Mouse (Mus musculus): ENCODE data around the gene Psmd6. TPM values are rescaled to one million over a fixed set of nuclear protein-coding genes. Genes with fewer than 3 reads are reported as not detected.

Gene Psmd6
- 283 and 288 TPM in 2 replicates for polyA plus RNA-seq (2016; fragmentation: Nextera tagmentation; extraction: Ambion mirVana)

GRCm38 (mm10) chr14:14120230-14121096, at the start of gene Psmd6:
Gene Psmd6, minus strand, starts transcription at chr14:14120984.
- Histone ChIP-seq H3K4me3 (peak within 1 kb of the TSS; percentile 95), H3K9ac (peak within 1 kb of the TSS; percentile 95), H3K27ac (peak within 1 kb of the TSS; percentile 50; the same call in 1 of the 2 replicates), H3K4me2 (replicated peaks) (peak within 1 kb of the TSS; percentile 76), H3K27me3 (replicated peaks) (no peaks in the 10 kb centered on the region), H3K4me1 (peaks cover 8% of the 10 kb centered on the region), H3K36me3 (peaks cover 27% of the 10 kb centered on the region), H3K9me3 (no peaks in the 10 kb centered on the region)
- peak; percentile 98 for ATAC-seq (ENCODE audit: low FRiP score, low read depth)
- WGBS: 1% methylated on average over 68 of the region's 68 CpGs

GRCm38 (mm10) chr14:14110710-14111109, 10.1 kb downstream of the Psmd6 start:
- Histone ChIP-seq H3K4me2 (replicated peaks) (no peak overlapping the region), H3K4me1 (no peaks in the 10 kb centered on the region), H3K27ac (no peak overlapping the region), H3K36me3 (peaks cover 54% of the 10 kb centered on the region), H3K9me3 (no peaks in the 10 kb centered on the region), H3K9ac (no peak overlapping the region), H3K4me3 (no peak overlapping the region), H3K27me3 (replicated peaks) (no peaks in the 10 kb centered on the region)
- WGBS: 85% methylated on average over 4 of the region's 4 CpGs
- ATAC-seq (ENCODE audit: low FRiP score, low read depth): no peak

- no peak overlapping the region for H3K4me3 ChIP-seq
- no peaks in the 10 kb centered on the region for H3K4me1 ChIP-seq
- WGBS: 64% methylated on average over 2 of the region's 2 CpGs
- no peak for ATAC-seq (ENCODE audit: low FRiP score, low read depth)
- peaks cover 19% of the 10 kb centered on the region for H3K36me3 ChIP-seq
- H3K9me3 ChIP-seq: no peaks in the 10 kb centered on the region
- no peak overlapping the region for H3K27ac ChIP-seq
- H3K9ac ChIP-seq: no peak overlapping the region
- no peaks in the 10 kb centered on the region for H3K27me3 ChIP-seq (replicated peaks)
- H3K4me2 ChIP-seq (replicated peaks): no peak overlapping the region
Measured at GRCm38 (mm10) chr14:14104930-14105318, 15.9 kb downstream of the Psmd6 start.

DNA sequence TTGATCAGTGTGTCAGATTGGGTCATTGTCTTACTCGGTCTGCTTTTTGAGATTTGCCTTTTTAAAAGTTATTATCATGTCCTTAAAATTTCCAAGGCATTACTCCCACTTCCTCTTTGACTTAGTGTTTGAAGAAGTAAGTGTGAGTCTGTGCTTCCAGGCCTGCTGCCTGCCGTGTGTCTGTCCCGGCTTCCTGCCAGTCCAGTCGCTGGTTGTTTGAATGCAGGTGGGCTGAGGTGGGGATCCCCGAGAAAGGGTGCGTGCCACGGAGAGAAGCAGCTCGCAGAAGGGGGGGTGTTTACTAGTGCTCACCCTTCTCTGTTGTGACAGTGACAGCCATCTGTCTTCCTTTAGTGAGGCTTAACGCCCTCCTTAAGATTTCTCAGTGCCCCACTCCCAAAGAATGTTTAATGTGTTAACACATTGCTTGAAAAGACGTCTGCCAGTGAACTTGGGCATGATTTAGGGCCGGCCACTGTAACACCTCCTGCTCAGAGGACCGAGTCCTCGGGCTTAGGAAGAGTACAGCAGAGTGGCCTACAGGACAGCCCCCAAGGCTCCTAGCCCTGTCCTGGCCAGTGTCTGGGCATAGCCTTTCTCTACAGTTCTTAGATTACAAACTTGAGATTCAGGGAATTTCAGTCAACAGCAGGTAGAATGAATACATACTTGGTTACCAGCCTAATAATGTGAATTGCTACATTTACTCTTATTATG, 16.4 kb downstream of the Psmd6 start:
- peaks cover 21% of the 10 kb centered on the region for H3K36me3 ChIP-seq
- no peaks in the 10 kb centered on the region for H3K9me3 ChIP-seq
- no peak for ATAC-seq (ENCODE audit: low FRiP score, low read depth)
- no peak overlapping the region for H3K4me2 ChIP-seq (replicated peaks)
- 54% methylated on average over 13 of the region's 13 CpGs for WGBS
- H3K4me1 ChIP-seq: no peaks in the 10 kb centered on the region
- H3K27me3 ChIP-seq (replicated peaks): no peaks in the 10 kb centered on the region
- no peak overlapping the region for H3K4me3 ChIP-seq
- H3K9ac ChIP-seq: no peak overlapping the region
- no peak overlapping the region for H3K27ac ChIP-seq

- Histone ChIP-seq H3K27ac (no peak overlapping the region), H3K4me1 (no peaks in the 10 kb centered on the region), H3K4me2 (replicated peaks) (no peak overlapping the region), H3K36me3 (peaks cover 23% of the 10 kb centered on the region), H3K9ac (no peak overlapping the region), H3K4me3 (no peak overlapping the region), H3K27me3 (replicated peaks) (no peaks in the 10 kb centered on the region), H3K9me3 (no peaks in the 10 kb centered on the region)
- ATAC-seq (ENCODE audit: low FRiP score, low read depth): no peak
- 93% methylated on average over 9 of the region's 9 CpGs for WGBS
Measured at GRCm38 (mm10) chr14:14101296-14101695, 19.5 kb downstream of the Psmd6 start.

GRCm38 (mm10) chr14:14100773-14101280, 20.0 kb downstream of the Psmd6 start:
- H3K4me3 ChIP-seq: no peak overlapping the region
- 94% methylated on average over 8 of the region's 8 CpGs for WGBS
- no peak overlapping the region for H3K9ac ChIP-seq
- no peak overlapping the region for H3K4me2 ChIP-seq (replicated peaks)
- H3K4me1 ChIP-seq: no peaks in the 10 kb centered on the region
- peaks cover 26% of the 10 kb centered on the region for H3K36me3 ChIP-seq
- no peaks in the 10 kb centered on the region for H3K27me3 ChIP-seq (replicated peaks)
- ATAC-seq (ENCODE audit: low FRiP score, low read depth): no peak
- no peaks in the 10 kb centered on the region for H3K9me3 ChIP-seq
- no peak overlapping the region for H3K27ac ChIP-seq

DNA sequence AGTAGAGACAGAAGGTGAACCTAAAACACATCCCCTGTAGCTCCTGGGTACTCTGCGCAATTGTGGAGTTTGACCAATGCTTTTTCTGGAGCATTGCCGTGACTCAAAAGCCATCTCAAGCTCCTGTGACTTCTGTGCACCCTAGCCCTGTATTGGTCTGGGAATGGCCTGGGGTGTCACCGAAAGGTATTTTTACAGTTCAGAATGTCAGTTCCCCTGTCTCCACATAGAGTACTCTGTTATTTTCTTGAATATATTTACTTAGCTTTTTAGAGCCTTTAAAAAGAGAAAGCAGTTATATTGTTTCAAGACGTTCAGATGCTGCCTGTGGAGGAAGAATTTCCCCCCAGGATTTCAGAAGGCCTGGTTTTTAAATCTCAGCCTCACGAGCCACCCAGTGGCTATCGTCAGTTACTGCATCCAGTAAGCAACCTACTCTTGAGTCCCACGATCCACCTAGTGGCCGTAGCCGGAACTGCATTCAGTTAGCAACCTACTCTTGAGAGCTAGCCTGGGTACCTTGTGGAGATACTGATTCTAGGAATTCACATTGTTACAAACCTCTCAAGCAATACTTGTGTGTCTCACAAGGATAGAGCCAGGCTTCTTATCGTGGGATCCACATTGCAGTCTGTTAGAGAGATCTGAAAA, 22.3 kb downstream of the Psmd6 start:
- H3K27ac ChIP-seq: no peak overlapping the region
- no peaks in the 10 kb centered on the region for H3K27me3 ChIP-seq (replicated peaks)
- H3K9me3 ChIP-seq: no peaks in the 10 kb centered on the region
- WGBS: 28% methylated on average over 10 of the region's 10 CpGs
- no peak overlapping the region for H3K9ac ChIP-seq
- H3K4me1 ChIP-seq: no peaks in the 10 kb centered on the region
- no peak overlapping the region for H3K4me3 ChIP-seq
- peak; percentile 81 for ATAC-seq (ENCODE audit: low FRiP score, low read depth)
- peaks cover 29% of the 10 kb centered on the region for H3K36me3 ChIP-seq
- H3K4me2 ChIP-seq (replicated peaks): no peak overlapping the region

DNA sequence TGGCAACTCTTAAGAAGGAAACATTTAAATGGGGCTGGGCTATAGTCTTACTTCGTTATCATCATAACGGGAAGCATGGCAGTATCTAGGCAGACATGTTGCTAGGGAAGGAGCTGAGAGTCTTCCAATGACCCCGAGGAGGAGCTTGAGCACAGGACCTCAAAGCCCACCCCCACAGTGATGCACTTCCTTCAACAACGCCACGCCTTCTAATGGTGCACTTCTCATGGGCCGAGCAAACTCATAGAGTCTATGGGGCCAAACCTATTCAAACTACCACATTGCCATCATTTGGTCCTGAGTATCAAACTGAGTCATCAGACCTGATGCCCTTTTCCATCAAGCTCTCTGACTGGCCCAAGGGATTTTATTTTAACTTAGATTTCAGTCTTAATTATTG, 30.2 kb downstream of the Psmd6 start:
- no peak for ATAC-seq (ENCODE audit: low FRiP score, low read depth)
- Histone ChIP-seq H3K4me3 (no peak overlapping the region), H3K27me3 (replicated peaks) (no peaks in the 10 kb centered on the region), H3K36me3 (peaks cover 19% of the 10 kb centered on the region; the same call in 1 of the 2 replicates), H3K9me3 (no peaks in the 10 kb centered on the region), H3K27ac (no peak overlapping the region), H3K9ac (no peak overlapping the region), H3K4me1 (no peaks in the 10 kb centered on the region), H3K4me2 (replicated peaks) (no peak overlapping the region)
- 95% methylated on average over 6 of the region's 6 CpGs for WGBS

DNA sequence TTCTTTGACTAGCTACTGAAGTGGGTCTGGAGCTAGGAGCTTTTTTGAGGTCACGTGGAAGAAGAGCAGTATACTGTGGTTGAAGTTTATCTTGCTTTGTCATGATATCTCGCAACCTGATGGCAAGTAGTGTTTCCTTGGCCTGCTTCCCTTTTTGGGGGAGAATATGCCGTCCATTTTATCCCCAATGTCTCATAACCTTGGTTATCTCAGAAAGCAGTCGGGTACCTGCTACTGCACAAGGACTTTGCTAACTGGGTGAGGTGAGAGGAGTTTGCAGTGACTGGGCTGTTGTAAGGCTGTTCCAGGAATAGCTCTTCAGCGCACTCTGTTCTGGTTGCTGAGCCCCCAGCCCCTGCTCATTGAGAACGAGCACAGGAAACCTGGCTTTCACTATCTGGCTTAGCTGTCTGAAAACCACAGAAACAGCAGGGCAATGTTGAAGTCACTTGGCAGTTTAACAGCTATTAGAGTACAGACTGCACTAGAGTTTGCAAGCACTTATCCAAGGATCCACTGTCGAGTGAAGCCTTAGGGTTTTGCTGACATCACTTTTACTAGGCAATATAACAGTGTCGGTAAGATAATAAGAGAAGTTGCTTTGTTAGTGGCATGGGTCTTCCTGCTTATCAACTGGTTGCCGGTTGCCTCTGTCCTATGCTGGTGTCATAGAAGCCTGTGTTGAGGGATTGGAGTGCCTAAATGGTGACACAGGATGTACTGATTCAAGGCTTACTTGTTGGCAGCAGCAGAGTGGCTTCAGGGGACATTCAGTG, 32.6 kb downstream of the Psmd6 start:
- H3K4me3 ChIP-seq: no peak overlapping the region
- no peaks in the 10 kb centered on the region for H3K4me1 ChIP-seq
- no peaks in the 10 kb centered on the region for H3K27me3 ChIP-seq (replicated peaks)
- H3K9me3 ChIP-seq: no peaks in the 10 kb centered on the region
- H3K9ac ChIP-seq: no peak overlapping the region
- WGBS: 90% methylated on average over 9 of the region's 9 CpGs
- no peak overlapping the region for H3K4me2 ChIP-seq (replicated peaks)
- no peak for ATAC-seq (ENCODE audit: low FRiP score, low read depth)
- H3K36me3 ChIP-seq: peaks cover 18% of the 10 kb centered on the region; the same call in 1 of the 2 replicates
- no peak overlapping the region for H3K27ac ChIP-seq

GRCm38 (mm10) chr14:14087348-14087747, 33.4 kb downstream of the Psmd6 start:
- no peak overlapping the region for H3K9ac ChIP-seq
- H3K27ac ChIP-seq: no peak overlapping the region
- no peaks in the 10 kb centered on the region for H3K9me3 ChIP-seq
- peaks cover 15% of the 10 kb centered on the region; the same call in 1 of the 2 replicates for H3K36me3 ChIP-seq
- H3K4me3 ChIP-seq: no peak overlapping the region
- 87% methylated on average over 6 of the region's 6 CpGs for WGBS
- H3K4me1 ChIP-seq: no peaks in the 10 kb centered on the region
- H3K4me2 ChIP-seq (replicated peaks): no peak overlapping the region
- no peaks in the 10 kb centered on the region for H3K27me3 ChIP-seq (replicated peaks)
- ATAC-seq (ENCODE audit: low FRiP score, low read depth): no peak

DNA sequence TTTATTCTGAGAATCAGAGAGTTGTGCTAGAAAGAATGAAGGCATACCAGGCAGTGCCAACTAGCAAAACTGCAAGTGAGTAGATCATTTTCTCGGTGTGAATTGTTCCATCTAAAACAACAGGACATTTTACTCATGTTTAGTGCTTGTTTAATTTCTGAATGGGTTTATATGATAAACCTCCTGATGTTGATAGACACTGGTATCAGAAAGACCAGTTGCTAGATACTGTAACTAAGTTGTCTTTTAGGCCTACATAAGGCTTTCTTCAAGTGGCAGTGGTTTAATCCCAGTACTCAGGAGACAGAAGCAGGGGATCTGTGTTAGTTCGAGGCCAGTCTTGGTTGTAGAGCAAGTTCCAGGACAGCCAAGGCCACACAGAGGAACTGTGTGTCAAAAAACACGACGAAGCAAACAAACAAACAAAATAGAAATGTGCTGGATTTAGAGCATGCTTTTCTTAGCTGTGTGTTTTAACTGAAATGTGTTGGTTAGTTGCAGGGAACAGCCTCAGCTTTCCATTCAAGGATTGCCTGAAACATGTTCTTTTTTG, 34.0 kb downstream of the Psmd6 start:
- H3K4me3 ChIP-seq: no peak overlapping the region
- H3K4me2 ChIP-seq (replicated peaks): no peak overlapping the region
- no peak overlapping the region for H3K27ac ChIP-seq
- WGBS: 91% methylated on average over 4 of the region's 4 CpGs
- no peaks in the 10 kb centered on the region for H3K27me3 ChIP-seq (replicated peaks)
- ATAC-seq (ENCODE audit: low FRiP score, low read depth): no peak
- peaks cover 14% of the 10 kb centered on the region; the same call in 1 of the 2 replicates for H3K36me3 ChIP-seq
- no peak overlapping the region for H3K9ac ChIP-seq
- H3K4me1 ChIP-seq: no peaks in the 10 kb centered on the region
- H3K9me3 ChIP-seq: no peaks in the 10 kb centered on the region

All from neural tube, embryonic 12.5 days (tissue).